Mouse (Mus musculus) limb, embryonic 10.5 days (tissue): ENCODE results near the gene Rxrg. TPM values are rescaled to one million over a fixed set of nuclear protein-coding genes. Genes with fewer than 3 reads are reported as not detected.

Source experiments
- DNase-seq: peaks from one replicate; pipeline ENCODE4 v3.0.0-alpha.2; 2017; ENCODE audit warnings: low spot score
- H3K27ac ChIP-seq: fragments of 300-500 bp; sonication (generic); 2 replicates; pipeline ENCODE4 v1.5.1; 2016; ENCODE audit warnings: mild to moderate bottlenecking
- H3K27me3 ChIP-seq: fragments of 300-500 bp; sonication (generic); 2 replicates; pipeline ENCODE4 v1.6.1; 2016; ENCODE audit warnings: low read depth, mild to moderate bottlenecking; ENCODE audit not compliant: poor library complexity, severe bottlenecking
- H3K36me3 ChIP-seq: fragments of 300-500 bp; sonication (generic); 2 replicates; pipeline ENCODE4 v1.6.1; 2016; ENCODE audit warnings: mild to moderate bottlenecking, moderate library complexity
- H3K4me1 ChIP-seq: fragments of 300-500 bp; sonication (generic); 2 replicates; pipeline ENCODE4 v1.6.1; 2016
- H3K4me3 ChIP-seq: fragments of 300-500 bp; sonication (generic); 2 replicates; pipeline ENCODE4 v1.5.1; 2016; ENCODE audit warnings: mild to moderate bottlenecking, moderate library complexity
- H3K9me3 ChIP-seq: fragments of 300-500 bp; sonication (generic); replicated peaks from 2 replicates; pipeline ENCODE4 v1.6.1; 2016; ENCODE audit warnings: mild to moderate bottlenecking
- WGBS: fragments of 180-500 bp; shearing (Covaris S2); methylation state at CpG from one replicate; pipeline ENCODE4 v1.1.7; 2016; 5-methylcytosine and 5-hydroxymethylcytosine counted together
- polyA plus RNA-seq: library from polyadenylated mRNA; unstranded; fragments of >200 nt; fragmentation: Nextera tagmentation; extraction: Ambion mirVana; gene quantifications from 2 replicates; pipeline ENCODE4 v1.2.1, GENCODE M21; 2016

Gene Rxrg
- polyA plus RNA-seq, 1 experiment from 2014 or later, result 2.6 TPM

DNA sequence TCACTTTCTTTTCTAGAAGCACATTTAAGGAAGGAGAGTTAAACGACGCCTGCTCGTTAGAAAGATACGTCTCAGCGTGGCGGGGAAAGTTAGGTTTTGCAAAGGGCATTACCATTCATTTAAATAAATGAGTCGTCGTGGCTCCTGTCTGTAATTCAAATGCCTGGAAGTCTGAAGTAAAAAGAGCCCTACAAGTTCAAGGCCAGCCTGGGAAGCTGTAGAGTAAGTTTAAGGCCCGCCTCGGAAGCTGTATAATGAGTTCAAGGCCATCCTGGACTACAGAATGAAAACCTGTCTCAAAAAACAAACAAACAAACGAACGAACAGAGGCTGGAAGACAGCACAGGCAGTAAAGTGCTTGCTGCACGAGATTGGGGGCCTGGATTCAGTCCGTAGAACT, 18.9 kb downstream of the Rxrg start:
- 78% methylated on average over 14 of the region's 14 CpGs for WGBS

DNA sequence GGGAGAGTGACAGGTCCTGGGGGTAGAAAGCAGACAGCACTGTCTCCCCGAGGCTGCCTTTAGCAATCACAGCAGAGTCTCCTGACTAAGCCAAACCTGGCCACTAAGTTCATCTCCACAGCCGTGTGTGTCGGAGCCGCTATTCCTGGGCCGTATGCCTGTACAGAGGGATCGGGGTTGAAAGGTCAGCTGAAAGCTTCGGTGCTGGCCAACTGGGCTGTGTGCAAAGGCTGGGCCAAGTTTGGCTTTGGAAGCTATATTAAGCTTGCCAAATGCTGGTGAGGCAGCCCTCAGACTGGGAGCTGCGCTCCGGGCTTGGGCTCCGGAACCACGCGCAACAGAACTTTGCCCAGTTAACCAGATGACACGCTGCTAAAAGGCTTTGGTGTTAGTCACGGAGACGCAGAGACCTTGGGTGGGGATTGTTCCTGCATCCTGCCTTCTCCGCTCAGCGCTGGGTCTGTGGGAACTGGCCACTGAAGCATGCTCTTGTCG, 19.9 kb downstream of the Rxrg start:
- no peaks in the 10 kb centered on the region for H3K36me3 ChIP-seq
- H3K4me3 ChIP-seq, result no peak overlapping the region
- DNase-seq, result no peak
- 76% methylated on average over 18 of the region's 18 CpGs for WGBS
- H3K9me3 ChIP-seq, result no peaks in the 10 kb centered on the region
- H3K4me1 ChIP-seq, result peaks cover 10% of the 10 kb centered on the region; the same call in 1 of the 2 replicates
- H3K27me3 ChIP-seq, result 0 out of 2 replicates have a peak, but pooled peaks cover 4% of the 10 kb centered on the region
- no peak overlapping the region for H3K27ac ChIP-seq

More for the DNA sequence above, 18.9 kb downstream of the Rxrg start:
- H3K27ac ChIP-seq, result no peak overlapping the region
- 0 out of 2 replicates have a peak, but pooled peaks cover 7% of the 10 kb centered on the region for H3K27me3 ChIP-seq
- DNase-seq, result no peak
- H3K9me3 ChIP-seq, result no peaks in the 10 kb centered on the region
- H3K4me1 ChIP-seq, result peaks cover 10% of the 10 kb centered on the region; the same call in 1 of the 2 replicates
- no peak overlapping the region for H3K4me3 ChIP-seq
- H3K36me3 ChIP-seq, result no peaks in the 10 kb centered on the region

DNA sequence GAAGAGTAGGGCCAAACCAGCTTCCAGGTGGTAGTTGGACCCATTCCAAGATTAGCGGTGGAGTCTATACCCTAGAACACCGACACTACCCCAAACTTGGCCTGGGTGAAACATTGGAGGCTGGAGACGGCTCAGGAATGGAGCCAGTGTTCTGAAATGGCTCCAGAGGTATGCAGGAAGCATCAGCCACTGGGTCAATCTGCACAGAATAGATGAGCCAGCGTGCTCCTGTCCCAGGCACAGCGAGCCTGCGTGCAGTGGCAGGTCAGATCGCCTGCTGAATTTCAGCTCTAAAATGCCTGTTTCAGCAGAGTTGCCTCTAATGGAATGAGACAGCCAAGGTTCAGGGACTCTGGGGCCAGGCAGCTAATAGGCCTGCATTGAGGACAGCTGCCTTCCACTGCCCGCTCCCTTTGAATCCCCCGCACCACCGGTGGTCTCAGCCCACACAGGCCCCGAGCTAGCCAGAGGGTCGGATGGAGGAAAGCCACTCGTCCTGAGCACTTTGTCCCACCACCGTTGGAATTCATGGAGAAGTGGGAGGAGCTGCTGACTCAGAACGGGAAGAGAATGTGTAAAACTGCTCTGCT, 22.1 kb downstream of the Rxrg start:
- no peak for DNase-seq
- no peak overlapping the region for H3K4me3 ChIP-seq
- WGBS, result 72% methylated on average over 15 of the region's 15 CpGs
- no peaks in the 10 kb centered on the region for H3K36me3 ChIP-seq
- H3K9me3 ChIP-seq, result no peaks in the 10 kb centered on the region
- peaks cover 10% of the 10 kb centered on the region; the same call in 1 of the 2 replicates for H3K4me1 ChIP-seq
- H3K27me3 ChIP-seq, result 0 out of 2 replicates have a peak, but pooled peaks cover 2% of the 10 kb centered on the region
- no peak overlapping the region for H3K27ac ChIP-seq

DNA sequence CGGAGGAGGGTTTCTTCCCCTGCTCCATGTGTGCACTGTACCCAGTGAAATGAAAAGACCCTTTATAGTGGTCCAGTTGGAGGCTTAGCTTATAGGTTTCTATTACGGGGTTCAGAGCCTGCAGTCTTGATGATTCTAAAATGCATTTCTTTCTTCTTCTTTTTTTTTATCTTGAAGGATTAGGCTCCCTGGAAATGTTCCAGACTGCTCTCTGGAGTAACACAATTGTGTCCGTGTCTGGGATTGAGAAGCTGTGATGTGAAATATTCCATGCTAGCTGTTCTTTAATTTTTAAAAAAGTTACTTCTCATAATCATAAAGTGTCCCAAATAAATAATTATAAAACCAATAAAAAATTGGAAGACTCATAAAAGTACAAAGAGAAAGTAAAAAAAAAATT, 26.9 kb downstream of the Rxrg start:
- Histone ChIP-seq H3K27ac (no peak overlapping the region), H3K4me1 (0 out of 2 replicates have a peak, but pooled peaks cover 5% of the 10 kb centered on the region), H3K27me3 (peaks cover 9% of the 10 kb centered on the region; the same call in 1 of the 2 replicates), H3K4me3 (no peak overlapping the region), H3K36me3 (no peaks in the 10 kb centered on the region), H3K9me3 (no peaks in the 10 kb centered on the region)
- WGBS, result 82% methylated on average over 3 of the region's 3 CpGs
- DNase-seq, result no peak

DNA sequence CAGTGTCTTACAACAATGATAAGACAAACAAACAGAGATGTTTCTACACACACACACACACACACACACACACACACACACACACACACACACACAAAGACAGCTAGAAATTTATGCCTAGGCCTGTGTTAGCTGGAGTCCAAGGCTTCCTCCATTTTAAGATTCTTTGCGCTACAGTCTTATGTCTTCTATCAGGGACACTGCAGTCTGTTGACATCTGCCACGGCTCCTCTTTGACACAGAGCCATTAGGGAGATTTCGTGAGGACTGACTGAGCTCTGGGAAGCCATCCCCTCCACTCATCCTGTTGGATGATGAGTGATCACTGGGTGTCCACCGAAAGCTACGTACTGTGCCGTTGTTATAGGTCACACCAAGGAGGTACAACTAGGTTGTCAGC, 33.6 kb downstream of the Rxrg start:
- no peaks in the 10 kb centered on the region for H3K36me3 ChIP-seq
- peaks cover 35% of the 10 kb centered on the region; the same call in 1 of the 2 replicates for H3K27me3 ChIP-seq
- WGBS, result 92% methylated on average over 6 of the region's 6 CpGs
- no peaks in the 10 kb centered on the region for H3K9me3 ChIP-seq
- no peak for DNase-seq
- H3K4me3 ChIP-seq, result no peak overlapping the region
- no peak overlapping the region for H3K27ac ChIP-seq
- H3K4me1 ChIP-seq, result no peaks in the 10 kb centered on the region

DNA sequence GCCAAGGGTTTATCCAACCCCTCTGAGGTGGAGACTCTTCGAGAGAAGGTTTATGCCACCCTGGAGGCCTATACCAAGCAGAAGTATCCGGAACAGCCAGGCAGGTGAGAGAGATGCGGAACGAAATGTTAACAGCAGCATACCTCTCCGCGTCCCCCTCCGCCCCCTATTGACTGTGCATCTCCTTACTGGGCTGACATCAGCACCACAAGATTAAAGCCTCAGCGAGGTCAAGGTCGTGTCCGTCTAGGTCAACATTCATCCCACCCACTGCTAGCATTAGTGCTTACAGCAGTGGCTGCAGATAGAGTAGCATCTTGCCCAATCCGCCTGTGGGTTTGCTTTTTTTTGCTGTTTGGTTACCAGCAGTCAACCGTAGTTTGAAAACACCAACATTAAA, 37.5 kb downstream of the Rxrg start:
- H3K27me3 ChIP-seq, result peaks cover 41% of the 10 kb centered on the region
- no peaks in the 10 kb centered on the region for H3K4me1 ChIP-seq
- WGBS, result 62% methylated on average over 12 of the region's 12 CpGs

DNA sequence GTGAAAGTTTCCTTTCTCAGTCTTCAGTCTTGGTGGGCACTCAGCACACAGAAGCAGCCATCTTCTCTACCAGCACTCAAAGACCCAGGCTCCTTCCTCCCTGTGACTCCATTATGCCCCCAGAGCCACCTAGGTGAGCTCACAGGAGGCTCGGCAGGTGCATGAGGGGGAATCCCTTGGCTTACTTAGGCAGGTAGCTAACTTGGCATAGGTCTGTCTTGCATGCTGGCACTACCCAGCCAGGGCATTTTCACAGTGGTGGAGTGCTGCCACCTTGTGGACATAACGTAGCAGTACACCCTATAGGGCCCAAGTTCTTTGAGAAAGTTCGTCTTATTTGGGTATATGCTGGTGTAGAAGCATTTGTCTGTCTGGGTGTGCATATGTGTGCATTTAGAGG, 38.8 kb downstream of the Rxrg start:
- Histone ChIP-seq H3K4me1 (no peaks in the 10 kb centered on the region), H3K4me3 (no peak overlapping the region), H3K36me3 (no peaks in the 10 kb centered on the region), H3K27me3 (peaks cover 48% of the 10 kb centered on the region), H3K27ac (no peak overlapping the region), H3K9me3 (no peaks in the 10 kb centered on the region)
- DNase-seq, result peak; percentile 76
- WGBS, result 23% methylated on average over 3 of the region's 3 CpGs

More for the DNA sequence above, 37.5 kb downstream of the Rxrg start:
- DNase-seq, result no peak
- H3K9me3 ChIP-seq, result no peaks in the 10 kb centered on the region
- H3K27ac ChIP-seq, result no peak overlapping the region
- no peaks in the 10 kb centered on the region for H3K36me3 ChIP-seq
- H3K4me3 ChIP-seq, result no peak overlapping the region

DNA sequence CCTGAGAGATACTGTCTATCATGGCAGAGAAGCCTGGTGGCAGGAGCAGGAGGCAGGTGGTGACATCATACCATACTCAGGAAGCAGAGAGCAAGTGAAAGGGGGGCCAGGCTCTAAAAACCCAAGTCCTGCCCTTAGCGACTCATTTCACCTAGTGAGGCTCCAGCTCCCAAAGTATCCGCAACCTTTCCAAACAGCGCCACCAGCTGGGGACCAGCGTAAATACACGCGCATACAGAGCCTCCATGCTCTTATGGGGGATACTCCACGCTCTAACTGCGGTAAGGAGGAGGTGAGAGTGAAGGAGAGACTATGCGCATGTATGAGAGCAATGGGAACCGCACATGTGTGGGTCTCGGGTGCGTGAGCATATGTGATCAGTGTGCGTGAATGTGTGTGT, 39.9 kb downstream of the Rxrg start:
- DNase-seq, result peak; percentile 74
- Histone ChIP-seq H3K4me1 (no peaks in the 10 kb centered on the region), H3K36me3 (no peaks in the 10 kb centered on the region), H3K27ac (no peak overlapping the region), H3K9me3 (no peaks in the 10 kb centered on the region), H3K4me3 (no peak overlapping the region), H3K27me3 (peaks cover 59% of the 10 kb centered on the region)
- 35% methylated on average over 13 of the region's 13 CpGs for WGBS

DNA sequence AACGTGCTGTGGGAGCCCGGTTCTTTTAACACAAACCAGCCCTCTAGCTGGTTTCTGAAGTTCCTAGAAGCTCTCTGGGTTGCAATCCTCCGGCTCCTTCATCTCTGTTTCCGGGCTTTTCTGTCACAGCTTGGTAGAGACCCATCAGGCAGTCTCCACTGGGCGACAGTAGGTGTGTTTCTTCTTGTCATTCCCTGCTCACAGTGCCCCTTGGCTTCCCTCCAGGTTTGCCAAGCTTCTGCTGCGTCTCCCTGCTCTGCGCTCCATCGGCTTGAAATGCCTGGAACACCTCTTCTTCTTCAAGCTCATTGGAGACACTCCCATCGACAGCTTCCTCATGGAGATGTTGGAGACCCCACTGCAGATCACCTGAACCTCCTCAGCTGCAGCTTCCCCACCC, 40.7 kb downstream of the Rxrg start:
- WGBS, result 75% methylated on average over 9 of the region's 9 CpGs
- H3K36me3 ChIP-seq, result no peaks in the 10 kb centered on the region
- H3K4me1 ChIP-seq, result no peaks in the 10 kb centered on the region
- H3K9me3 ChIP-seq, result no peaks in the 10 kb centered on the region
- no peak overlapping the region for H3K4me3 ChIP-seq
- DNase-seq, result no peak
- H3K27ac ChIP-seq, result no peak overlapping the region
- H3K27me3 ChIP-seq, result peaks cover 67% of the 10 kb centered on the region

DNA sequence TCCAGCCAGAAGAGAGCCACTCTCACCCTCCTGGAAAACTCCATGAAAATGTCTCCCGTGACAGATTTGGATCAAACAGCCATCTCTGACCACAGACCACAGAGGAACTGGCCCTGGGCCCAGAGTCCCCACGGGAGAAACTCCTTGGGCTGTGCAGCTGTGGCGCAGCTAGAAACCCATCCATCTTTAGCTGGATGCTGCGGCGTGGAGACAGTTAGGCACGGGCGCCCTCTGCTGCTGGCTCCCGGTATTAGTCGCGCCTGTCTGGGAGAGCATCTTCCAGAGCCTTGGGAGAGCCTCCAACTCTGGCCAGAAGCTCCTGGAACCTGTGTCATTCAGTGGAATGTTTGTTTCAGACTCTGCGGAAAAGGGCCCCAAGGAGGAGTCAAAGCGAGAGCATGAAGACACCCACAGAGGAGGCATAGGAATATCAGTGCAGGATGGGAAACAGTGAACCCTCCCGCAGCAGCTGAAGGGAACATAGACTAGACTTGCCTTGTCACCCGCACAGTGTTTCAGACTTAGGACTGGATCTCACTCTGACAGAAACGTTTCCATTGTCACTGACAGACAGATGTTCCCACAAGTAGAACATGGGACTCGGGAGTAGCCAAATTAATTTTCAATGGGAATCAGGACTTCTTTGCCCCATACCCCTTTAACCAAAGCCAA, 46.8 kb downstream of the Rxrg start:
- Histone ChIP-seq H3K27me3 (peaks cover 46% of the 10 kb centered on the region), H3K4me3 (no peak overlapping the region), H3K9me3 (no peaks in the 10 kb centered on the region), H3K36me3 (no peaks in the 10 kb centered on the region), H3K27ac (no peak overlapping the region), H3K4me1 (peaks cover 18% of the 10 kb centered on the region)
- WGBS, result 19% methylated on average over 16 of the region's 16 CpGs
- DNase-seq, result peak; percentile 87

DNA sequence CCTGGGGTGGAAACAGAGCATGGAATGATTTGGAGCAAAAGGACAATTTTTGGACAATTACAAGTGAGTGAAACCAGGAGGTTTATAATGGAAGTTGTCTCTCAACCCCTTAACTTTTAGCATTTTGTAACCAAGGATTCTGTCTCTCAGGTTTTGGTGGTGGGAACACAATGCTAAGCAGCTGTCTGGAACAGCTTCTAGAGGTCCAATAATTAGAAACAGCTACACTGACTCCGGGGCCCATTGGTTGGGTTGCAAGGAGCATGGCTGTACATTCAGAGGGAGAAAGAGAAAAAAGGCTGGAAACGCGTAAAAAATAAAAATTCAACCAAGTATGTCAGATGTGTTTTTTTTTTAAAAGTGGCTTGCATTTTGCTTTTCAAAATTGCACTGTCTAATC, 50.5 kb downstream of the Rxrg start:
- Histone ChIP-seq H3K9me3 (no peaks in the 10 kb centered on the region), H3K27ac (0 out of 2 replicates have a peak overlapping the region, but pooled peaks have one; percentile 25), H3K27me3 (peaks cover 23% of the 10 kb centered on the region), H3K4me3 (no peak overlapping the region), H3K4me1 (peaks cover 18% of the 10 kb centered on the region), H3K36me3 (no peaks in the 10 kb centered on the region)
- WGBS, result 63% methylated on average over 3 of the region's 3 CpGs
- no peak for DNase-seq

DNA sequence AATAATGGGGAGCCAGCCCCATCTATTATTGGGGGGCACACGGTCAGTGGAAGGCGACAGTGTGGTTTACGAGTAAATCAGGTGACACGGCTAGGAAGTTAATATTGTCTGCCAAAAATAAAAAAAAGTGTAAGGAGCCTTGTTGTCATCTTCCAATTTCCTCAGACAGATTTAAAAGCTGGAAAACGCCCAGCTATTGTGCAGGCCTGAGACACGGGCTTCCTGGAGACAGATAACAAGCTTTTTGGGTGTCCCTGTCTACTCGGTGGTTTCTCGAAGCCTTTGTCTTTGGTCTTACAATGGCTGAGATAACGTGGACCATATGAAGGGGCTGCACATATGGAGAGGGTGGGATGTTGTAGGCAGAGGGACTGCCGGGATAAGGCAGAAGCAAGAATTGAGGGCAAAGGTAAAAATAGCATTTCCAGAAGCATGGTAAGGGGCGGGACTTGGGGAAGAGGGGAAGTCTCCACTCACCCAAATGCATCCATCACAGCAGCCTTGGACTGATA, 51.0 kb downstream of the Rxrg start:
- peaks cover 18% of the 10 kb centered on the region for H3K4me1 ChIP-seq
- DNase-seq, result no peak
- no peak overlapping the region for H3K27ac ChIP-seq
- peaks cover 23% of the 10 kb centered on the region for H3K27me3 ChIP-seq
- WGBS, result 74% methylated on average over 11 of the region's 11 CpGs
- no peaks in the 10 kb centered on the region for H3K9me3 ChIP-seq
- H3K4me3 ChIP-seq, result no peak overlapping the region
- H3K36me3 ChIP-seq, result no peaks in the 10 kb centered on the region

DNA sequence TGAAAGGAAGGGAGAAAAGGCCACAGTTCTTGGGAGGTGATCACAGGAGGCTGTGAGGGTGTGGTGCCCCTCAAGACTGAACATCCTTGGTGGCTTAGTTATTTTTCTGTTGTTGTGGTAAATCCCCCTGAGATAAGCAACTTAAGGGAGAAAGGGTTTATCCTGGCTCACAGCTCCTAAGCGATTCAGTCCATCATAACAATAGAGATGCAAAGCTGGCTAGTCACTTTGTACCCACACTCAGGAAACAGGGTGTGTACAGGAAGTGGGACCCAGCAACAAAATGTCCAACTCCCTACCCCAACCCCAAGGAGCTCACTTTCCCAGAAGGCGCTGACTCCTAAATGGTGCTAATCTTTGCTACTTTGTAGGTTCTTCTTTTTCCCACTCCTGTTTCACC, 54.2 kb downstream of the Rxrg start:
- Histone ChIP-seq H3K4me3 (no peak overlapping the region), H3K9me3 (no peaks in the 10 kb centered on the region), H3K27me3 (peaks cover 33% of the 10 kb centered on the region), H3K27ac (no peak overlapping the region), H3K36me3 (no peaks in the 10 kb centered on the region), H3K4me1 (peaks cover 15% of the 10 kb centered on the region)
- 80% methylated on average over 2 of the region's 2 CpGs for WGBS
- DNase-seq, result no peak
